Mouse (Mus musculus) retina, postnatal 1 day (tissue): ENCODE measurements around the gene Wdr89.

ENCODE experiments used
- DNase-seq: peaks from one replicate; pipeline ENCODE4 v3.0.0-alpha.2; 2012

Wdr89 gene

GRCm38 (mm10) chr12:75612711-75613110, 56.6 kb downstream of the Wdr89 start:
- DNase-seq = no peak

GRCm38 (mm10) chr12:75599490-75599889, 69.8 kb downstream of the Wdr89 start:
- DNase-seq = peak; percentile 60

DNA sequence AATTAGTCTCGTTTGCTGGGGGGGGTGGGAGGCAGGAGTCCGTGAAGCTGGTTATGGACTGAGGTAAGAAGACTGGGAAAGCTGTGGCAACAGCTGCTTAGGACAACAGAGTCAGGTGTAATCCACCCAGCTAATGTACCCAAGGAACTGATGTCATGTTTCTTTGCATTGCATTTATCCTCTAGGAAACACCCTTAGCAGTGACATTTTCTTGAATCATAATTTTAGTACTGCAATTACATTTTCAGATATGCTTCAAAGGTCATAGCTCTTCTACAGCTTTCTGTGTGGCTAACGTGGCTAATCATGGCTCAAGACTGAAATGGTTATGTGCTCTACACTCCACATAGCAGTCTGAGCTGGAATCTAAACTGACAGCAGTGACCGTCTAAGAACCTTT, 70.3 kb downstream of the Wdr89 start:
- DNase-seq = no peak

GRCm38 (mm10) chr12:75597707-75598106, 71.6 kb downstream of the Wdr89 start:
- no peak for DNase-seq

DNA sequence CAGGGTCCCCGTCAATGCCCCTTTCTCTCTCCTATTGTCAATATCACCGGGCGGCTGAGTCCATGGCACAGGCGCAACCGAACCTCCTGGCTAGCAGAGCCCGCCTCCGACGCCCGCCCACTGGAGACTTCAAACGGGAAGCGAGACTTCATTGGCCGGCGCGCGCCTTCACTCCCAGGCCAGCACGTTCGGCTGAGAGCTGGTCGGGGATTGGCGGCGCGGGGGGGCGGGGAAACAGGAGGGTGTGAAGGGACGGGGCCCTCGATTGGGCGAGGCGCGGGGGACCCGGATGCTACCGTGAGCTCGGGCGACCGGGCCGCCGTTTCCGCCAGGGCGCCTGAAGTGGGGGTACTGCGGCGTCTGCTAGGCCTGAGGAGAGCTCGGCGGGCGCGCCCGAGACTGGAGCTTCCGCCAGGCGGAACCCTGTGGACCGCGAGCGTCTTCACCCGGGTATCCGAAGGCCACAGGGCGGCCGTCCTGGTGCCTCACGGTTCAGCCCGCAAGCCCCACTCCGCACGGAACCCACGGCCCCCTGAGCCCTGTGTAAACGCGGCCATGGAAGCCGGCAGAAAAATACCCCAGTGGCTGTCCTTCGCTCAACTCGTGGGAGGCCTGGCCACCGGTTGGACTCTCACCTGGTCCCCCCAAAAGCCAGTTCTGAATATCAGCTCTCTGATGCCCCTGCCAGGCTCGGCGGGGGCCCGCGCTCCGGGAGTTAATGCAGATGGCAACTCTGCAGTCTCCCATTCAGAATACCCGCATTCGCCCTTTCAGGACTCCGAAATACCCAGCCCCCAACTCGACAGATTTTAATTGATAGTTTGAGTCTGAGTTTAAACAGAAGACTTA, 73.0 kb downstream of the Wdr89 start, which contains the start of gene Ppp2r5e:
Ppp2r5e (minus strand) TSS at position 92 of the 849 bp plus-strand sequence.
- peak; percentile 99 for DNase-seq

GRCm38 (mm10) chr12:75595291-75596153, 73.8 kb downstream of the Wdr89 start:
- peak; percentile 55 for DNase-seq

DNA sequence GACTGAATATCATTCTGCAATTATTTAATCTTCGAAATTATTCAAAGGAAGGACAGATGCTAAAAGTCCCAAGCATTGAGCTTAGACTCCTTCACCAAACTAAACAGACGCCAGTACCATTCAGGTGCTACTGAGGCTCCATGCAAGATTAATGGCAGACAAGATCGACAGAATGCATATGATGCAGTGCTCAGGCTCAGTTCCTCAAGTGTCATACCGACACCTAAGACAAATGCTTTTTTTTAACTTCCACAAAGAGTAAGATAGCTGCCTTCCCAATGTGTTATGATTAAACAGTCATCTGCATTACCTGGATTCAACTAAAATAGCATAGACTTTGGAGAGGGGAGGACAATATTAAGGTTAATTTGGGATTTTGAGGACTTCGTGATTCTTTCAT, 74.9 kb downstream of the Wdr89 start:
- DNase-seq = no peak

DNA sequence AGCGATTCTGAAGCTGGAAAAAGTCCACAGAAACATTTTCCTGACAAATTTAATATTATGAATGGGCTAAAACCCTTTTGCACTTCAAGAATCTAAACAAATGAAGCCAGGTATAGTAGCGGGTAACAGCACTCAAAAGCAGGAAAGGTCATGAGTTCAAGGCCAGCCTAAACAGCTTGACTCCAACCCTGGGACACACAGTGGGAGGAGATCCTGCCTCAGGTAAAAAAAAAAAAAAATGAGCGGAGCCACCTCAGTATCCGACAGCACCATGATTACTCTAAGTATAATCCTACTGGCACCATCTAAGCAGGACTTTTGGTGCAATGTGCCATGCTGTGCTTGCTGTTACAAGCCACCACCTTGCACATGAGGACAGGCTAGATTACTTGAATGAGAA, 75.5 kb downstream of the Wdr89 start:
- no peak for DNase-seq

DNA sequence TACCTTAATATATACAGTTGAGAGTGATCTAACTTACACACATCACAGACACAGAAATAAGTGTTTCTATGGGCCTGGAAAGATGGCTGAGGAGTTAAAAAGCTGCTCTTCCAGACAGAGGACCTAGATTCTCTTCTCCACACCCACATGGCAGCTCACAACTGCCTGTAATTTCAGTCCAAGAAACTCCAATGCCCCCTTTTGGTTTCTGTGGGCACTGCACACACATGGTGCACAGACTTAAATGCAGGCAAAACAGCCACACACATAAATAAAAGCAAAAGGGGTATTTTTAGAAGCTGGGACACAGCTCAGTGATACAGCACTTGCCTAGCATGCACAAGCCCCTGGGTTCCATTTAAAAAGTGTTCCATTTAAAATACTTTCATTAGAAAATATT, 81.8 kb downstream of the Wdr89 start:
- DNase-seq = no peak

DNA sequence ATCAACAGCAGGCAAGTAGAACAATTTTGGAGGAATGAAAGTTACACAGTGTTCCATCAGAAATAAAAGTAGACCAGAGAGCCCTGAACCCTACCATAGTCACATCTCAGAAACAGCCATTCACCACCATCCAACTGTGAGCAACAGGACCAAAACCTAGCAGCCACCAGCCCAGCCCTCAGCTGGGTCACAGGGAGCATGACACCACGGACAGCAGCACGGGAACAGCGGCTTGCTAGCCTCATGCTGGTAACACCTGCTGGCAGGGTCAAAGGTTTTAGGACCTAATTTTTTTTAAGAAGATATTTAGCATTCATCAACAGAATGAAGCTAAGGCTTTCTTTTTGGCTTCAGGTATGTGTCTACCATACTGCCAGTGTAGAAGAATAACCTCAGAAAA, 85.6 kb downstream of the Wdr89 start:
- DNase-seq = no peak
